Mouse (Mus musculus) thymus, postnatal 0 days (tissue): ENCODE results near the gene Hmga2. TPM values are rescaled to one million over a fixed set of nuclear protein-coding genes. Genes with fewer than 3 reads are reported as not detected.

ENCODE experiments used
- DNase-seq: peaks from one replicate; pipeline ENCODE4 v3.0.0-alpha.2; 2015; ENCODE audit warnings: low spot score
- polyA plus RNA-seq: library from polyadenylated mRNA; unstranded; fragments of >200 nt; fragmentation: Nextera tagmentation; extraction: Ambion mirVana; gene quantifications from 2 replicates; pipeline ENCODE4 v1.2.1, GENCODE M21; 2015

Hmga2 gene
- polyA plus RNA-seq, 1 experiment from 2014 or later = 1.1 TPM

DNA sequence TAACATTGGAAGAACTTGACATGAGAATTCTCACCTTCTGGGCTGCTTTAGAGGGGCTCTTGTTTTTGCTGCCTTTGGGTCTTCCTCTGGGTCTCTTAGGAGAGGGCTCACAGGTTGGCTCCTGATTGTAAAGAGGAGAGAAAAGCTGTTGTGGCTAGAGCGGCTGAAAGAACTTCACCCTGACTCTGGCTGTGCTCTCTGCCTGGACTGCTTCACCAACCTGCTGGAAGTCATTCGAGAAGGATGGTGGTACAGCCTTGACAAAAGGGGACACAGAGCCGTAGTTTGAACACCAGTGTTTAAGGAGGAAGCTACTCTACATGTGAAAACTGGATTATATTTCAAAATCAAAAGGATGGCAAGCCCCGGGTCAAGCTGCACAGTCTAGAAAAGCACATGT lies 3.1 kb downstream of the Hmga2 start:
- DNase-seq = no peak

DNA sequence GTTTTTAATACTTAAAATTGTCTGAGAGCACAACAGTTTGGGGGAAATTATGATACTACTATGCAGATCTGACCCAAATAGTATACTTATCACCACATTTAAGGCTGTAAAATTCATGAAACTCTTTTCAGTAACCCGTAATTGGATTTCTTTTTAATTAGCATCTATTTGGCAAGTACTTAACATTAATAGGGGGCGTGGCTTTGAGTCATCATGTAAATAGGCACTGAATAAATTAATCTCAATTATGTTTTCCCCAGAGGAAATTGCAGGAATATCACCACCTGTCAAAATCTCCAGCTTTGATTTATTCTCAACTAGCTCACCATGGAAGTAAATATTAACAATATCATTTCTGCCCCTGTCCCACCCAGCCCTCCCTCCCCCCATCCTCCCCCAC lies 3.7 kb downstream of the Hmga2 start:
- no peak for DNase-seq

DNA sequence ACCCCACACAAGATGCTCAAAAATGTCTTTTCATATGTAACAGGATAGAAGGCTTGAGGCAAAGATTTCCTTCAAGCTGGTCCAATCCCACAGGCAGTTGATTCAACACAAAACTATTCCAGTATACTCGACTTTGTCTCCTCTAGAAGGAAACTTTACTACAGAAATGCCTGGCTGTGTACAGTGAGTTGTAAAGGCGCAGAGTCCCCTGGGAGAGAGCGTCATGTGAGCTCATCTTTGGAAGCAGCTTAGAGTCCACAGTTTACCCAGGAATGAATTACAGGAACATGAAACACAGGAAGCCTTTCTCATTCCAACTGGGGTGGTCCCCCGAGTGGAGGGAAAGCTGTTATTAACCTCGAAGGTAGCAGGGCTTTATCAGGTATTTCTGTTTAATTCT lies 11.1 kb downstream of the Hmga2 start:
- DNase-seq = no peak

DNA sequence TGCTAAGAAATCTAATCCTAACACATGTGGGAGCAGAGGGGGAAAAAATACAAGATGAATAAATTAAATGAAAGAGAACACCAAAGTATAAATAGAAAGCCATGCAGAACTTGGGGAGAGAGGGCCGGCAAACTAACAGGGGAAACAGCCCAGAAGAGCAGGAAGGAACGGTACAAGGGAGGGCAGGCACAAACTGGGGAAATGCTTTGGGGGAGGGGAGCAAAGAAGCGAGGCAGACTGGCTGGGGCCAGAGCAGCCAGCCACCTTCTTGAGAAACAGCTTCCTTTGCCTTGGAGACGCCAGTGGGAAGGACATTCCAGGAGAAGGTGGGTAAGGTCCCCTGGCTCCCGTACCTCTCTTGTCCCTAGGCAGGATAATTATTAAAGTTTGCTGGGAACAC lies 14.5 kb downstream of the Hmga2 start:
- DNase-seq = no peak

DNA sequence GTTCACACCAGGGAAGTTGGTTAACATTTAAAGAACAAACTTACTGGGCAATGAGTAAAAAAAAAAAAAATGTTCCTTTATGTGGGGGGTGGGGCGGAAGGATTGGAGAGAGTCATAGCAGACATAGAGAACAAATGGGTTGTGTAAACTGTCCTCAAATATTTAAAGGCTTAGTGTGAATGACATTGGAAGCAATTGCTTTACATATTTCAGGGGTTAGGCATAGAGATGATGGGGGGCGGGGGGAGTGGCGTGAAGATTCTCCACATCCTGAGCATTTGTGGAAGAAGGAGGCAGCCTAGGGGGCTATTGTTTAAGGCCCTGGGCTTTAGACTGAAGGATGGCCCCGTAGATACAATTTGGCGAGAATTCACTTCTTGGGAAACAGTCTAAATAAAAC lies 15.0 kb downstream of the Hmga2 start:
- DNase-seq = no peak

DNA sequence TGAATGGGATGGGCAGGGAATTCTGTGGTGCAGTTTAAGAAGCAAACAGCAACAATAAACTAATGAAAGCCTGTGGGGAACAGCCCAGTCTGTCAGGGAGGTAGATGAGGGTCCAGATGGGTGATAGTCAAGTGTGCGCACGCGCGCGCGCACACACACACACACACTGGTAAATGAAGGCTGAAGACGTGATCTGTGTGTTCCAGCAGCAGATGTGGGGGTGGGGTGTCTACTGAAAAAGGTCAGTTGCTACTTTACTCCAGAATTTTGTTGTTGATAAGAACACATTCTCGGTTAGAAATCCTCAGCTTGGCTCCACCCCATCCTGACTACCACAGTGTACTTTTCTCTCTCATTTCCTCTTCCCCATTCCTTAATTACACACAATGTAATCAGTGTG lies 17.4 kb downstream of the Hmga2 start:
- DNase-seq = no peak

DNA sequence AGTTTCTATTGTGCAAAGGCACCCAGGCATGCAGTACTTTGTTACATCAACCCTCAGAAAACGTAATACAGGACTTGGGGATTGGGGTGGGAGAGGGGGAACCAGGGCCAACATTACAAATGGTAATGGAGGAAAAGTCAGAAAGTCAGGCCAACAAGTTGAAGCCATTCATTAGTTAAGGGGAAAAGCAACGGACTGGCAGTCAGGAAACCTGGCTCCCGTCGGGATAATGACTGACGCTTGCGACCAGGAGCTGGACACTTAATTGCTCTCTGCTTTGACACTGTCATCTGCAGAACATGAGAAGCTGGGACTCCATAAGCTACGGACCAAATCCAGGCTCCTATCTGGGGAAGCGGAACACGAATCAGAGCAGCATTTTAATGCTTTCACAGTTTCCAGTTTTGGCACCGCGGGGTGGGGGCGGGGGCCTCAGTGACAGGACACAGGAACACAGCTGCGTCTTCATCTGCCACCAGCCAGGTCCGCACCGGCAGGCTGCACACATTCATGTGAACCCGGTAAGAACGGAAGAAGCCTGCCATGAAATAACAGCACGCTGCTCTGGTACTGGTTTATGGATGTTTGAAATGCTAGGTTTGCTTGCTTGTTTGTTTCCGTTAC lies 26.5 kb downstream of the Hmga2 start:
- DNase-seq = no peak

DNA sequence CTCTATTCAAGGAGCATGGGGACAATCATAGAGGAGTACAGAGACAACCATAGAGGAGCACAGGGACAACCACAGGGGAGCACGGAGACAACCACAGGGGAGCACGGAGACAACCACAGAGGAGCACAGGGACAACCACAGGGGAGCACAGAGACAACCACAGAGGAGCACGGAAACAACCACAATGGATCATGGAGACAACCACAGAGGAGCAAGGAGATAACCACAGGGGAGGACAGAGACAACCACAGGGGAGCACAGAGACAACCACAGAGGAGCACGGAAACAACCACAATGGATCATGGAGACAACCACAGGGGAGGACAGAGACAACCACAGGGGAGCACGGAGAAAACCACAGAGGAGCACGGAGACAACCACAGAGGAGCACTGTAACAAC lies 29.5 kb downstream of the Hmga2 start:
- DNase-seq = no peak

DNA sequence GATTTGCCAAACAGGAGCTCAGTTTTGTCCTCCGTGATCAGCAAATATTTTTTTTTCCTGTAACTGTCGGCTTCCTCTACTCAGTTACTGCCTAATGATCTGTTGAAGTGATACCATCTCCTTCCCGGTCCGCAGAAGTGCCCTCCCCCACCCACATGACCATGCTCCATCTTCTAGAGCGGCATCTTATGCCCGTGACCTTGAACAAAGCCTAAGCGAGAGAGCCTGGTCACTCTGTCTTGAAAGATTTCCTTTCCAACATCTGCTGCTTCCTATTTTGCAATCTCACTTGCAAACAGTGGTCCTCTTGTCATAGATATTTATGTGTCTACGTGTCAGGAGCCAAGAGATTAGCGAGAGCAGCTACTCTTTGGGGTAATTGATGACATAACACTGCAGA lies 30.1 kb downstream of the Hmga2 start:
- no peak for DNase-seq

DNA sequence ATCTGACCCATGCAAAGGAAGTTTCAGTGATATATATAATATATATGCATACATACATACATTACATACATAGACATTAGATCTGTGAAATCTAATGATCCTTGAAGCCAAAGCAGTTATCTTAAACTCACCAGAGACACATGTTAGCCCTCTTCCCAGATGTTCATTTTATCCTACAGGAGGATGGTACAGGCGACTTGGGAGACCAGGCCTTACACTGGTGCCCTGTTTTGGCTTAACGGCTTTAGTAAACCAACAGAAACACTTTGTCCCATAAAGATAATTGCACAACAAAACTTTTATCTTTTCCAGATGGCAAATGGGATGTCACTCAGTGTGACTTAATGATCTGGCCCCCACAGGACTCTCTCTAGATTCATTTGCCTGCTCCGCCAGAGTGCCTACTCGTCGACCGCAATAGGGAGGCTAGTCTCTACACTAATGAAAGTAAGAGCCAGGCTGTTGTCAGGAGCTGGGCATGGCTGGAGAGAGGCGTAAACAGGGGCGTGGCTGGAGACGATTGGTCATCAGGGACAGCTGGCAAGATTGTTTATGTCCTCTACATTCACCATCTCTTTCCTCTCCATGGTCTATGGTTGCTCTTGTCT lies 31.7 kb downstream of the Hmga2 start:
- DNase-seq = no peak

DNA sequence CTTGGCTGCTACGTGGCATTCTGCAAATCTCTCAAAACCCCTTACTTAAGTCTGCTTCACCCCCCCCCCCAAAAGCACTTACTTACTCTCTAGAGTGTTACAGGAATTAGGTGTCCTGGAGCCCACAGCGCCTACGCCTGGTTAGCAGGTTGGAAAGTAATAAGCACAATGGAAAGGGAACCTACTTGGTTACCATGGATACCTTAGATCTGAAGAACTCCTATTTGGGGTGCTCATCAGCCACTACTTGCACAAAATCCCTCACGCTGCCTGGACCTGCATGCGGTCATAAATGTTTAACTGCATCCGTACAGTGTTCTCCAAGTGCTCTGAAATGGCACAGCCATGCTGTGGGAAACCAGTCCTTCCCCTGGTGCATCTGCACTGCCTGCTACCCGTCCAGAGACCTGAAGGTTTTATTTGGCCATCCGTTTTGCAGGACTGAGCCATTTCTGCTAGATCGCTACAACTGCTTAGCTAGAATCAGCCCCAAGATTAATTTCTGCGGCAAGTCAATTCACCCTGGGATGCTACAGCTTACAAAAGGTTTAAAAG lies 32.4 kb downstream of the Hmga2 start:
- DNase-seq = no peak

DNA sequence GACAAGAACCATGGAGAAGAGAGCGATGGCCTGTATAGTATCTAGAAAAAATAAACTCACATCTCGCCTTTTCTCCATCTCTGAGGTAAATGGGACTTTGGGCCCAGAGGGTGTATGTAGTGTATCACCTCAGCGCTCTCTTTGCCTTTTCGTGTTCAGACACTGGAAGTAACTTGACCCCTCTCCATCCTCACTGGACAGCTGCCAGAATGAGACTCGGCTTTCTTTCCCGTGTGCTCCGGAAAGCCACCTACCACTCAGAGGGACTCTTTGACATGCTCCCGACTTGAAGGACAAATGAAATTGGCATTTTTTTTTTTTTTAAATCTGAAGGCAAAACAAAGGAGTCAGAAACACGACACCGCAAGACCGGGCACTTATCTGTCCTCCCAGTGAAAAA lies 35.0 kb downstream of the Hmga2 start:
- no peak for DNase-seq

DNA sequence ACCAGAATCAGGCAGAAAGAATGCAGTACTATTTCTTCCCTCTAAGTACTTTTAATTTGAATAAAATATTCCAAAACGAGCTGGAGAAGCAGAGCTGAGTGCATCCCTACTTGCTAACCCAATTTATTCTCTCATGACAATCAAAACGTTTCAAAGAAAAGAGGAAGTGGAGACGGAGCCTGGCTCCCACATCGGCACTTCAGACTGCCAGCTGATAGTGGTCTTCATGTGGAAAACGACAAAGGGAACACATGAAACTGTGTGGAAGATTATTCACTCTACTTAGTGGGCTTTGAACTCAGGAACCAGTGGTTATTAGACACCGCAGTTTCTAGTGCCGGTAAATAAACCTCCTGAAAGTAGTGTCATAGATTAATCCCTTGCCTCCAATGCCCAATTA lies 41.8 kb downstream of the Hmga2 start:
- DNase-seq = no peak

DNA sequence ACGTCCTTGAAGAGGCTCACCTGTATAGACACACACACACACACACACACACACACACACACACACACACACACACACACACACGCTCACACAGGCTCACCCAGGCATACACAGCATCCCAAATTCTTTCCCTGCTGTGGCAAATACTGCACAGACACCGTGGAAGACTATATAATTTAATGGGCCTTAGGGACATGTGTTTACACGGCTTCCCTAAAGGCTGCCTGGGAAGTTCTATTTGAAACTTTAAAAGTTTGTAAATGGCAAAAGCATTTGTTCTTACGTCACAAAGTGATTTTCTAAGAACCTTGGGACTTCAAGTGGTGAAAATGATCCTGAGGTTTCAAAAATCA lies 42.8 kb downstream of the Hmga2 start:
- no peak for DNase-seq

DNA sequence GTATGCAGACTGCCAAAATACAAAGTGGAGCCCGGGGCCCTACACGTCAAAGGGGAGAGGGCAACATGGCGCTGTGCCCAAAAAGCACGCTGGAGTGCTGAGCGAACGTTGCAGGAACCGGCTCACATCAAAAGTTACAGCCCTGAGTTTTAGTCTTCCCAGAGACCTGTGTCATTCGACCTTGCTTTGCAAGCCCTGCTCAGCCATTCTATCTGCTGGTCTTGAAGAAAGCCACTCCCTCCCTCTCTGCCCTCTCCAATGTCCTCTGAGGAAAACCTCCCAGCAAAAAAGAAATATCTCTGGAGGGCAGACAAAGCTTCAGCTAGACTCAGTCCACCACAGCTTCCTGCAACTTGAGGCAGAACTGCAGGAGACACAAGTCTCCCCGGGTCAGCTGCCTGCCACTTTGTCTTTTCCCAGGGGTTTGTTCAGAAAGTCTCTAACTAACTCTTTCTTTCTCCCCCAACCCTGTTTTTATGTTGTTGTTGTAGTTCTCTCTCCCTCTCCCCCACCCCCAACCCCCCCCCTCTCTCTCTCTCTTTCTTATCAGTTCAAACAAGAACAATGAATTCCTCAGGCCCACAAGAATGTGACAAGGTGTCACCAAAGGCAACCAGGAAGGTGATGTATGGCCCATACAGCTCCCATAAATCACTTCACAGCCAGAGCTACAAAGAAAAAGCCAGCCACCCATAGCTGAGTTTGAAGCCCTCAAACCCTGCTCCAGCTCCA lies 43.4 kb downstream of the Hmga2 start:
- DNase-seq = no peak

DNA sequence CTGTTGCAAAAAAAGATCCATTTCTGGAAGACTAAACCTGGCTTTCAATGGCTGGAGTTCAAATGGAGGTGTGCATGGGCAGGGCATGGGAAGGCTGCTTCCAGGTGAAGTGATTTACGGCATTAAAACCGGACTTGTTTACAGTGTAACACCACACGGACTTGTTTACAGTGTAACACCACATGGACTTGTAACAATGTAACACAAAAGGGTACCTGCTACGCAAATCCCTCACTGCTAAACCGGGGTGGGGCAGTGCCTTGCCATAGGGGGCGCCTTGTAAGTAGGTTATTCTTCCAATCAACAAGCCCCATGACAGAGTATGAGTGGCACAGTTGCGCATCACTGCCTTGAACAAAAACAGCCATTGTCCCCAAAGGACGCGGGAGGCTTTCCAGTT lies 44.2 kb downstream of the Hmga2 start:
- no peak for DNase-seq

DNA sequence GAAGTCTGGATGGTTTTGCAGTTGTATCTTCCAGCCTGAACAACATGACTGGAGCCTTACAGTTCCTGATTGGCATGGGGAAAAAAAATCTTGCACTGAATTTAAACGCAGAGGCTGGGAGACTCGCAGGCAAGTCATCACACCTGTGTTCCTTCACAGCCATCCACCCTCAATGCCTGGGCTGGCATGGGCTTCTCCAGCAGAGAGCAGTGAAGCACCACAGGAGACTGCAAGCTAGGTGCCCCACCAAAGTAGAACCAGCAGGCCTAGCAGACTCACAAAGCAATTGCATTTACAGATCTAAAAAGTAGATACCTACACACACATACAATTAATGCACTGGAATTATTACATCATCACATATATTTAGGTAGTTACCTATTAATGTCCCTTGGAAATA lies 44.8 kb downstream of the Hmga2 start:
- no peak for DNase-seq

DNA sequence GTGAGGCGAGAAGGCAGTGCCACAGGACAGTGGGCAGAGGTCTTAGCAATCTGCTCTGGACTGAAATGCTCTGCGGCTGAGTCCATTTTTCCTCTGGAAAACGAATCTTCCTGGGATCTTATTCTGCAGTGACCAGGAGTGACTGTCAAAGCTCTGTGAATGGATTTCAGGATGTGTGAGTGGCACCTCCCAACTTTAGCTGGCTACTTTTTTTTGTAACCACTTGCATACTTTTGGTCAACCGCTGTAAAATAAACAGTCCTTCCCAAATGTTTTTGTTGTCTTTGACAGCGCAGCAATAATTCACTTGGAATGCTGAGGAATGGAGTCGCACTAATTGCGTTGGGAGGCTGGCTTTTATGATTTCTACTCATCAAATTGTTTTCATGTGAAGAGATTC lies 45.8 kb downstream of the Hmga2 start:
- DNase-seq = no peak

DNA sequence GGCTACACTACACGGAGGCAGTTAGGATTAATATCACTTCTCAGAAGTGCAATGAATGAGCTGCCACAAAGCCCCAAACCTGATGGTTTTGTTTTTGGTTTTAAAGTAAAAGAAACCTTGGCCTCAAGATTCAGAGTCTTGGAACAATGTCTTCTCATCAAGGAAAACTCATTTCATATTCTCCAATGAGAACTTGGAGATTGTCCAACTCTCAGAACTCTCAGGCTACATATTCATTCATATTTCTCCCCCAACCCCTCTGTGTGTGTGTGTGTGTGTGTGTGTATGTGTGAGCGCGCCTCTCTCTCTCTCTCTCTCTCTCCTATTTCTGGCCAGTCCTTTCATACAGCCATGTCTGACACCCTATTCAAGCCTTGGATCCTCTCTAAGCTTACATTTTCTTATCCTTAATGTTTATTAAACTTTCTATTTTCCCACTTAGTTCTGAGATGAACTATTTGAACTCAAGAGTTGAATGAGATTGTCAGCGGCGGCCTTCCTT lies 46.5 kb downstream of the Hmga2 start:
- DNase-seq = no peak

DNA sequence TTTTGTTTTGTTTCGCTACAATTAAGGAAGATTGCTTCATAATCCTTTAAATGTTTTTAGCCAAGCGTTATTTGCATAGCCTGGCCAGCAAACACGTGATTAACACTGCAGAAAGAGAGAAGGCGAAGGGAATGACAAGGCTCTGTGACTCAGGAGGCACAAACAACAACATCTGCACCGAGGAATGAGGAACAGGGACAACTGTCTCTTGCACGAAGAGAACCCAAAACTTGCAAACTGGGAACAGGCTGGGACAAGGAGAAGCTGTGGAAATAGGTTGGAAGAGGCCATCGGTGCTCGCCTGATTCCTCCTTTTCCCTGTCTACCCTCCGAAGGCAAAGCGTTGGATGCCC lies 47.1 kb downstream of the Hmga2 start:
- no peak for DNase-seq

DNA sequence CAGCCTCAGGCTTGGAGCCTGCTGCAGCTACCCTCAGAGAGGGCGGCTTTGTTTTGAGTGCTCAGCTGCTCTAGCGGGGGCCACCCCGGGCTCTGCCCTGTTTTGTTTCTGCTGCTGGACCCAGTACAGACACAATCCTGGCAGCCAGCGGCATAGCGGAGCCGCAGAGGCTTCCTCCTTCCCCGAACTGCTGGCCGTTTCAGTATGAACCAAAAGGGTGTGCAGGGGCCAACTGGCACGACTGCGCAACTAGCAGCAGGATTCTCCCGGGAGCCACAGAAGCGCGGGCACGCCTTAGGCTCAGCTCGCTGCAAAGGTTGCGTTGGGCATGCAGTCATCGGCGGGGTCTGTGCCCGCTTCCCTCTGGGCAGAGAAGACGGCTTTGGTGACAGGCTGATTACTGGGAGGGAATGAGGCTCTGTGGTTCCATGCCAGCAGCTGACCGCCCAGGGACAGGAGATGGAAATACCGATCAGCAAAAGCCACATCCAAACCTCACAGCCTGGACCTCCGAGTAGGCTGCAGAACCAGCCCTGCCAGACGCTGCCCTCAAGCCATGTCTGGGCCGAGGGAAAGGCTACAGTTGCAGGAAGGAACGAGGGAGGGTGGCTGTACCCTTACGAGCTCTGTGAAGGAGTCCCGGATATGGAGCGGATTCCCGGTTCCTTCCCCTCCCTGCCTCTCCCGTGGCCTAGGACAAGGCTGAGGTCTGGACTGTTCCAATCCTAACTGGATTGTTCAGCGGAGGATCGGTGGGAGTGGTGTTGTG lies 47.7 kb downstream of the Hmga2 start:
- no peak for DNase-seq

DNA sequence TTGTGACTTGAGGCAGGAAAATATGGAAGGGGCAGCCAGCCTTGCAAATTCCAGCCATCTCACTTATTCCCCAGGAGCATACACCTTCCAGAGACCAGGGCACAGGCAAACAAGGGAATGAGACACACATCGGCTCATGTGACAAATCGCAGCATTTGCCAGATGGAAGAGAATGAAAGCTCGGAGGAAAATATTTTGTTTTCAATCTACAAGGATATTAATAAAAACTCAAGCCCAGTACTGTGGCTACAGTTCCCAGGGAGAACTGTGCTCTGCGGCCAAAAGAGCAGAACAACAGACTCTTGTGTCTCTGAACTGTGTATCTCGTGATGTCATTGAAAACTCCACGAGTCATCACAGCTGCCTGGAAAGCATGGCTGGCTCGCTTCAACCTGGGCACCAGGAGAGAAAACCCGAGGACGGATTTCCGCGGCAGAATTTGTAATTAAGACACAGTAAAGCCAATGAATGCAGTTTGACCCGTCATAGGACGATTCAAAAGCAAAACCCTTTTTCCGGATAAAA lies 50.1 kb downstream of the Hmga2 start:
- DNase-seq = no peak
